Mouse (Mus musculus): ENCODE results near the gene Tmem217.
"Not testable (repeated sequence)": the region's sequence is repeated elsewhere in the genome, so short reads cannot be mapped to it uniquely, and the experiment has no call there.

Gene Tmem217

GRCm38 (mm10) chr17:29548494-29548893, 3.7 kb downstream of the Tmem217 start:
- DNase-seq, result no peak

GRCm38 (mm10) chr17:29545241-29545640, 6.9 kb downstream of the Tmem217 start:
- peak; percentile 62 to 68 for DNase-seq

GRCm38 (mm10) chr17:29544064-29544463, 8.1 kb downstream of the Tmem217 start:
- no peak for DNase-seq

GRCm38 (mm10) chr17:29542831-29543690, 9.1 kb downstream of the Tmem217 start:
- no peak for DNase-seq

GRCm38 (mm10) chr17:29541419-29541818, 10.8 kb downstream of the Tmem217 start:
- peak; percentile 73 to 83 for DNase-seq

- DNase-seq, result no peak
Observed at GRCm38 (mm10) chr17:29540426-29540825, 11.8 kb downstream of the Tmem217 start.

- DNase-seq, result no peak
Observed at GRCm38 (mm10) chr17:29533866-29534265, 18.3 kb downstream of the Tmem217 start.

- no peak for DNase-seq
Observed at GRCm38 (mm10) chr17:29531757-29532384, 20.3 kb downstream of the Tmem217 start.

GRCm38 (mm10) chr17:29531278-29531677, 20.9 kb downstream of the Tmem217 start:
- DNase-seq, result no peak

GRCm38 (mm10) chr17:29530508-29530907, 21.7 kb downstream of the Tmem217 start:
- DNase-seq, result no peak

- no peak for DNase-seq
Observed at GRCm38 (mm10) chr17:29528568-29529187, 23.5 kb downstream of the Tmem217 start.

GRCm38 (mm10) chr17:29525613-29526012, 26.6 kb downstream of the Tmem217 start:
- DNase-seq, result no peak

- DNase-seq, result no peak
Observed at GRCm38 (mm10) chr17:29519731-29520130, 32.5 kb downstream of the Tmem217 start.

- DNase-seq, result not testable (repeated sequence)
Observed at GRCm38 (mm10) chr17:29518665-29519064, 33.5 kb downstream of the Tmem217 start.

GRCm38 (mm10) chr17:29514435-29514834, 37.8 kb downstream of the Tmem217 start:
- peak; percentile 70 to 88 for DNase-seq

- peak; percentile 71 to 75 for DNase-seq
Observed at GRCm38 (mm10) chr17:29513044-29513730, 39.0 kb downstream of the Tmem217 start.

GRCm38 (mm10) chr17:29510691-29511090, 41.5 kb downstream of the Tmem217 start:
- DNase-seq, result no peak

- no peak for DNase-seq
Observed at GRCm38 (mm10) chr17:29508927-29509608, 43.1 kb downstream of the Tmem217 start.

GRCm38 (mm10) chr17:29503700-29504099, 48.5 kb downstream of the Tmem217 start:
- no peak for DNase-seq

GRCm38 (mm10) chr17:29502669-29503665, 49.2 kb downstream of the Tmem217 start:
- DNase-seq, result no peak

- no peak for DNase-seq
Observed at GRCm38 (mm10) chr17:29502005-29502668, 50.0 kb downstream of the Tmem217 start.
